Mouse (Mus musculus): ENCODE results near the gene Fgd6. TPM values are rescaled to one million over a fixed set of nuclear protein-coding genes. Genes with fewer than 3 reads are reported as not detected.

Fgd6 gene
- total RNA-seq, 2 experiments from 2014 or later, result 2.0 to 2.7 TPM

DNA sequence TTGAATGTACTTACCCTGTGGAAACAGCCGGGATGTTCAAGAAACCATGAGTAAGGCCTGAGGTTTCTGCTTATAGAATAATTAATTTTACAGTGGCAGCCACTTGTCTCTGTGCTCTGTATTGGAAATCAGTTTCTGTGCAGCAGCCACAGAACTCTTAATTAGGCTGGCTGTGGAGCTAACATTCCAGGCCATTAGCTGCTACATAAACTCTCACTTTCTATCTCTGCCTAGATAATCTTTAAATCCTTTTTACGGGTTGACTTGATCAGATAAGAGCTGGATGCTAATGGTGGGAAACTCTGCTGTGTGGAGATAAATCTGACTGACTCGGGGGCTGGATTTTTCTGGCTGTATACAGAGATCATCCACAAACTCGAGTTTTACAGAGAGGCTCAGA lies 147.4 kb downstream of the Fgd6 start:
- DNase-seq, result no peak

Other genes with a start within 250 kb of the Fgd6 start
- under 1 TPM; 0.46 to 0.49 TPM for gene Usp44, start 204.4 kb upstream of the Fgd6 start, total RNA-seq (2021)
- gene Metap2, start 138.9 kb upstream of the Fgd6 start, total RNA-seq (2021), result 100 to 1,000 TPM; 156 to 160 TPM
- gene Vezt, start 184 bp upstream of the Fgd6 start, total RNA-seq (2021), result 10 to 100 TPM; 27.6 to 28.8 TPM
- 1 to 10 TPM; 5.4 to 6.1 TPM for gene Nr2c1, start 112.0 kb downstream of the Fgd6 start, total RNA-seq (2021)
- 100 to 1,000 TPM; 580 to 612 TPM for gene Ndufa12, start 162.7 kb downstream of the Fgd6 start, total RNA-seq (2021)